Mouse (Mus musculus) layer of hippocampus, adult 18-20 months (tissue): ENCODE results near the gene Atxn2. TPM values are rescaled to one million over a fixed set of nuclear protein-coding genes. Genes with fewer than 3 reads are reported as not detected.
A peak's percentile ranks its signal among the peaks of the same experiment; 100 is the strongest.

Experiments
- DNase-seq, 2 experiments: peaks; one replicate each; pipeline ENCODE4 v3.0.0; 2022; ENCODE audit warnings: low spot score in 2 of 2
- total RNA-seq, 2 experiments: library from RNA; stranded (reverse); gene quantifications; 2 replicates each; pipeline ENCODE4 v1.2.3; 2021

Gene Atxn2
- total RNA-seq, 2 experiments from 2014 or later, result 212 to 241 TPM

DNA sequence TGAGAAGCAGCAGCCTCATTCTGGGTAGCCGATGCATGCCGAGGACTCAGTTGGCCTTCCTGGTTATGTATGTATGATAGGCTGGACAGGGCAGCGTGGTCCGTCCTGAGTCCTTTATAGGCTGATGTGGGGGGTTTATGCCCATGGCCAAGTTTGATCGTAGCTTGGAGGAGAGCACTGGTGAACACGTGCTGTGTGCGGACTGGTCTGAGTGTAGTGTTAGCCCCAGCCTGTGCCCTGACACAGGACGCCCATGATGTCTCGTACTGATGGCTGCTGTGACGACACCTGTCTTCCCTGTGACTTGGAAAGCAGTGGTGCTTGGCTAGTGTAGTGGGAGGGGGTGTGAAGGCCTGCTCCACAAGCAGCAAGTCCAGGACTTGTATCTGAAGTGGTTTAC, 102.6 kb downstream of the Atxn2 start:
- DNase-seq, result no peak

GRCm38 (mm10) chr5:121815067-121815466, 103.9 kb downstream of the Atxn2 start:
- DNase-seq, result peak in 1 of 2 experiments; percentile 72

DNA sequence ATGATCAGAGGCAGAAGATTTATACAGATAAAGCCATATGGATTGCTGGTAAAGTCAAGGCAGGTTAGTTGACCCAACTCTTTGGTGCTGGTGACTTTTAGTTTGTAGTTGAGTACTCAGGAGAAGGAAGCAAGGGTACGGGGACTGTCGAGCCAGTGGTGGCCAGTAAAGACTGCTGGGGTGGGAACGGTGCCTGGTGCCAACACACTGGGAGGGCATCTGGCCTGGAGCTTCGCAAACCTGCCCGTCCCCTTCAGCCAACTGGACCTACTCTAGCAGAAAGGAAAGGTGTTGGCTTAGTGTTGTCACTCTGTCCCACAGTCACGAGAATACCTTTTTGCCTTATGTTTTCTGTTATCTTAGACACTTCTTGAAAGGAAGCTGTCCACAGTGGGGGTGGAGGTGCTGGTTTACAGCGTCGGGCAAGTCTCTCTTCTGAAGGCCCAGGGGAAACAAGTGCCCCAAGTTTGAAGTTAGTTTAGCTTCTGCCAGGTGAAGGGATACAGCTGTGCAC, 104.8 kb downstream of the Atxn2 start:
- DNase-seq, result no peak

DNA sequence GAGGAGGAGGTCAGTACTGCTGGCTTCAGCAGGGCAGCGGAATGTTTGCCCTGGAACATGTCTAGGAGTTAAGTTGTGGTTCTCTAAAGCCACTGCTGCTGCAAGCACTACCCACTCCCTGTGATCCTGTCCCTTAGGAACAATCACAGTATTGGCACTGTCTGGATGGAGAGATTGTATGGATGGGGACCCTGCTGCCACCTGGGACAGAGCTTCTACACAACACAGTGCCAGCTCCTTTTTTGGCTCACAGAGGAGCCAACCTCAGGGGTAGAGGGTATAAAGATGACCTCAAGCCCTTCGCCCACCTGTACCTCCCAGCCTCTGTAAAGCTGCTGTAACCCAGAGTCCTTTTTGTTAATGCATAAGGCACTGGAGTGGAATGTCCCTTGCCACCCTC, 105.5 kb downstream of the Atxn2 start:
- DNase-seq, result no peak

DNA sequence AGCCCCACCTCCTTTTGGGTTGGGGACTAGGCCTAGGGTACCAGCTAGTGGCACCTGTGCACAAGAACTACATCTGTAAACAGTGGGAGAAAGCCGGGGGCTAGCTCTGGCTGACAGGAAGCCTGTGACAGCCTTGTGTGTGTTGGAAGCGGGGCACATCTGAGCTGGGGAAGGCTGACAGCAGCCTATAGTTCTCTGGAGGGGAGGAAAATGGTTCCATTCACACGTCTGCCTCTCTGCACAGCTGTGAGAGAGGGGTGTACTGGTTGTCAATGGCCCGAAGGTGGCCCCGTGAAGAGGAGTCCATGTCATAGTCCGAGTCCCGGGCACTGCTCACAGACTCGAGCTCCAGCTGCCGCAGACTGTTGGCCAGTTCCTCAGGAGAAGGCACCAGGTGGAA, 106.4 kb downstream of the Atxn2 start:
- no peak for DNase-seq

DNA sequence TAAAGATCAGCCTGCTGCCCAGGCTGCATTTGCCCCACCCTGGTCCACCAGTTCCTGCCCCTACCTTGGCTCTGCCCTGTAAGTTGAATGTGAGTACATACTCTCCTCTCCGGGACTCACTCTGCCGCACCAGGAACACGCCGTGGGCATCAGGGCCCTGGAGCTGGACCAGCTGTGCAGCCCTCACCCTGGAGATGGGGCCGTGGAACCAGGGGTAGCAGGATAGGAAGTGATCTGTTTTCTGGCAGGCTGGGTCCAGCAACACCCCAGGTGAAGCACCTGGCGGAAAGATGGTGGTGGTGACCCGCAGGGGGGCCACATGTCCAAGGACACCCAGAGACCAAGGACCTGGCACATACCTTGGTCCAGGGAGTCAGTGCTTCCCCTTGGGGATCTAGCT, 107.3 kb downstream of the Atxn2 start:
- DNase-seq, result no peak

DNA sequence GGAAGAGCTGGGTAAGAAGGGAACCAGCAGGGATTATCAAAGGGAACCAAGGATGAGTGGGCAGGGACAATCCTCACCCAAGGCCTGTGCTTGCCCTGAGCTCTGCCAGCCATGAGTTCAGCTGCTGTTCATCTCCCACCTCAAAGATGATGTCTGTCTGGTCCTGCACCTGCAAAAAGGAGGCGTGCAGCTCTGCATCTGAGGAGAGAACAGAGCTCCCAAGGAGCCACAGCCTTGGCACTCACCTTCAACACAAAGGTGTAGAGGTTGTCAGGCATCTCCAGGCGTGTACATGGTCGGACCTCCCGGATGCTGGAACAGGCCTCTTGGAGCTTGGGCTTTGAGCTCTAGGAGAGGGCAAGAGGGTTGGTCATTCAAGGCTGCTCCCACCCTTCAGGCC, 107.7 kb downstream of the Atxn2 start:
- no peak for DNase-seq

- DNase-seq, result no peak
These were observed 108.4 kb downstream of the Atxn2 start for GRCm38 (mm10) chr5:121819559-121819958.

DNA sequence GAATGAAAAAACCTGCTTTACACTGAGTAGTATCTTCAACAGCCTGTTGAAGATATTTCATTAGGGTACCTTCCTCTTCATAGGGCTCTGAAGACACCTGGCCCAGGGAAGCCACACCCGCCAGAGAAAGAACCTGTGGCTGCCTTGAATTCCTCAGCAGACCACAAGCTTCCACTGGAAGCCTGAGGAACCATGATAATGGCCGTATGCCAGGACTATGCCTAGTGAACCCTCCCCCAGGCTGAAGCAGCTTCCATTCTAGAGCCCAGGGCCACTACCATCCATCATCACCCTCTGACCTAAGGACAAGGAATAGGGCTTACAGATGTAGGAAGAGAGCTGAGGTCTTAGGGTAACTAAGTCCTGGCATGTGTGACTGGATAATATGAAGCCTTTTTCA, 109.0 kb downstream of the Atxn2 start:
- no peak for DNase-seq

DNA sequence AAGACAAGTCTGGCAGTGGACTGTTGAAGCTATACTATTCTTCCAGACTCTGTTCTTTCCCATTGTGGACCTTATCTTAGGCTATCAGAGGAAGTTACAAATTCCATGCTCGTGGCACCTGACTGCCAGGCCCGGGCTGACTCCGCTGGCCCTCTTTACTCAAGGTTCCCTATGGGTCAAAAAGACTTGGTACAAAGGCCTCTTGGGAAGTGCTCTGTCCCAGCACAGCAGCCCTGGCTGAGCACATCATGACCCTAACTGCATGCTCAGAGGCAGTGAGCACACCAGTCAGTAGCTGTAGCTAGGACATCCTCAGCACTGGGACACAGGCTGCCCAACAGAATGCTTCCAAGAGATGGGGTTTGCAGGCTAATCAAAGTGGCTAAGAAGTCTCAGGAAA, 109.5 kb downstream of the Atxn2 start:
- no peak for DNase-seq

DNA sequence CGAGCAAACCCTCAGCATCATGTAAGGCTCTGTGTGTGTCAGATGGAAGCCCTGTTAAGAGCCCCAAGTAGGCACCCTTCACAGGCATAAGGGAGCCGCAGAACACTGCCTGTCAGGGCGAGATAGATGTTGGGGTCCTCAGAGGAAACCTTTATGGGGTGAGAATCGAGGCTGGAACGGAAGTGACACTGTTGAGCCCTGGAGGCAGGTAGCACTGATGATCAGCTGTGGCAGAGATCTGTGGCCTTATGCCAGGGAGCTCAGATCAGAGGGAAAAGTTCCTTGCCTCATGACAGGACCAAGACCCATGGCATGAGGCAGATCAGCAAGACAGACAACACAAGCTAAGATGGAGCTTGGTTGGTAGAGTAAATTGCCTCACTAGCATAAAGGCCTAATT, 110.0 kb downstream of the Atxn2 start:
- DNase-seq, result no peak

DNA sequence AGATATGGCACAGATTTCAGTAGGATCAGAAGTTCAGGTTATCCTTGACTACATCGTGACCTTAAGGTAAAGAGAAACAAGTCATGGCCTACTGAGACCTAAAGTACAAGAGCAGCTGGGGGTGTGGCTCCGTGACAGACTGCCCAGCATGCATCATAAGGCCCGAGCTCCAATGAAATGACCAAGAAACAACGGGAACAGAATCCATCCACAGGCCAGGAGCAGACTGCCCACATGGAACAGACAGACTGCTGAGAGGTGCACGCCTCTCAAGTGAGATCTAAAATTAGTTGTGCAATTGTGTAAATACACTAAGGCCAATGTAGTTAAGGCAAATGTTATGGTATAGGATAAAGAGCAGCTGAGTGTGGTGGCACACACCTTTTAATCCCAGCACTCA, 110.4 kb downstream of the Atxn2 start:
- DNase-seq, result no peak

GRCm38 (mm10) chr5:121822786-121823505, 111.8 kb downstream of the Atxn2 start:
- no peak for DNase-seq

DNA sequence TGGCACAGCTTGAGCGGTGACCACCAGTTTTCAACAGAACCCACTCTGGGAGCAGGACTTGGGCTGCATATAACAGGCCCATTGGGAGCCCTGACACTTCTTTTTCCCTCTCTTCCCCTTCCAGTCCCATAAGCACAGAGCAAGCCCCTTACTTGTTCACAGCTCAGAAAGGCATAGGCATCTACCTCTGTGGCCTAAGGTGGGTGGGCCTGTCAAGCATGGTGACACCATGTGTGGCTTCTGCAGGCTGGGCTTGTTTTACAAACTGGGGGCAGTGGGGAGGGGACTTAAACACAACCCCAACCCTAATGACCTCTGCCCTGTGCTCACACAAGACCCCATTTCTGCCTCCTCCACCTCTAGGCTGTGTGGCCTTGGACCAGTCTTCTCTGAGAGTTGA, 112.5 kb downstream of the Atxn2 start:
- DNase-seq, result no peak

DNA sequence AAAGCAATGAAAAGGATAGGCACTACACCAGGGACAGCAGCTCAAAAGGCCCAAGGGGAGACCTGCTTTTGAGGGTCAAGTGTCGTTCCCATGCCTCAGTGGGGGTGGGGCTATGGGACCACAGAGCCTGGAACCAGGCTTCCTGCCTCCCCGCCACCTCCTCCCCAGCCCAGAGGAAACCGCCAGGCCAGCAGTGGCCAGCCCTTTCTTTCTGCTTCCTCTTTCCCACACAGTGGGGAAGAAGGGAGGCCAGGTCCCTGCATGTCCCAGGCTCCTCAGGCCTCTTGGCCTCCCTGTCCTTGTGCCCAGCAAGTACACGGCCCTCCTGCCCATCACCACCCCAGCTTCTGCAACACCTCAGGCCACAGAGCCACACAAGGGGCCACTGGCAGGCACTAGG, 113.0 kb downstream of the Atxn2 start:
- DNase-seq, result no peak

GRCm38 (mm10) chr5:121825606-121826005, 114.5 kb downstream of the Atxn2 start:
- no peak for DNase-seq

GRCm38 (mm10) chr5:121827876-121828275, 116.7 kb downstream of the Atxn2 start:
- DNase-seq, result peak in 1 of 2 experiments; percentile 73

- DNase-seq, result no peak
These were observed 117.6 kb downstream of the Atxn2 start for GRCm38 (mm10) chr5:121828491-121829432.

GRCm38 (mm10) chr5:121831002-121831601, 120.0 kb downstream of the Atxn2 start:
- DNase-seq, result no peak

- DNase-seq, result no peak
These were observed 121.4 kb downstream of the Atxn2 start for GRCm38 (mm10) chr5:121832376-121833155.

- DNase-seq, result no peak
These were observed 122.0 kb downstream of the Atxn2 start for GRCm38 (mm10) chr5:121833159-121833558.
